Mouse (Mus musculus) hindbrain, embryonic 16.5 days (tissue): ENCODE data around the gene Snx14. TPM values are rescaled to one million over a fixed set of nuclear protein-coding genes. Genes with fewer than 3 reads are reported as not detected.
"Not testable (repeated sequence)": the region's sequence is repeated elsewhere in the genome, so short reads cannot be mapped to it uniquely, and the experiment has no call there.

ENCODE experiments used
- ATAC-seq: fragments of 200-750 bp; cut with Nextera tagmentation; 2 replicates; pipeline ENCODE4 v1.8.0; 2017; ENCODE audit warnings: moderate TSS enrichment, moderate library complexity
- H3K27ac ChIP-seq: fragments of 300-500 bp; sonication (generic); 2 replicates; pipeline ENCODE4 v1.5.1; 2014; ENCODE audit warnings: low read depth, mild to moderate bottlenecking, control low read depth, low read length, moderate library complexity
- H3K27me3 ChIP-seq: fragments of 300-500 bp; sonication (generic); replicated peaks from 2 replicates; pipeline ENCODE4 v1.6.1; 2014; ENCODE audit warnings: low read length; ENCODE audit not compliant: control insufficient read depth, insufficient read depth
- H3K36me3 ChIP-seq: fragments of 300-500 bp; sonication (generic); 2 replicates; pipeline ENCODE4 v1.6.1; 2014; ENCODE audit warnings: mild to moderate bottlenecking, low read length, moderate library complexity, mixed read lengths; ENCODE audit not compliant: control insufficient read depth, insufficient read depth
- H3K4me1 ChIP-seq: fragments of 300-500 bp; sonication (generic); 2 replicates; pipeline ENCODE4 v1.6.1; 2014; ENCODE audit warnings: low read depth, low read length; ENCODE audit not compliant: control insufficient read depth, insufficient read depth
- H3K4me2 ChIP-seq: fragments of 300-500 bp; sonication (generic); 2 replicates; pipeline ENCODE4 v1.6.1; 2014; ENCODE audit warnings: mild to moderate bottlenecking, low read length, control low read depth, moderate library complexity
- H3K4me3 ChIP-seq: fragments of 300-500 bp; sonication (generic); 2 replicates; pipeline ENCODE4 v1.5.1; 2014; ENCODE audit warnings: mild to moderate bottlenecking, low read length, control low read depth, moderate library complexity
- H3K9ac ChIP-seq: fragments of 300-500 bp; sonication (generic); 2 replicates; pipeline ENCODE4 v1.6.1; 2014; ENCODE audit warnings: low read depth, mild to moderate bottlenecking, control low read depth, low read length, moderate library complexity
- H3K9me3 ChIP-seq: fragments of 300-500 bp; sonication (generic); 2 replicates; pipeline ENCODE4 v1.6.1; 2014; ENCODE audit warnings: mild to moderate bottlenecking, low read length, moderate library complexity; ENCODE audit not compliant: control insufficient read depth
- WGBS: fragments of 180-500 bp; shearing (Covaris S2); extraction: QIAGEN DNeasy Blood & Tissue Kit; methylation state at CpG from one replicate; pipeline ENCODE4 v1.1.7; 2014; 5-methylcytosine and 5-hydroxymethylcytosine counted together
- polyA plus RNA-seq: library from polyadenylated mRNA; unstranded; fragments of >200 nt; fragmentation: Nextera tagmentation; extraction: Ambion mirVana; gene quantifications from 2 replicates; pipeline ENCODE4 v1.2.1, GENCODE M21; 2015

The Snx14 gene
- polyA plus RNA-seq, result 39.7 and 41.1 TPM in 2 replicates

GRCm38 (mm10) chr9:88438555-88439237, at the start of gene Snx14:
TSS of gene Snx14 (minus strand) at chr9:88438958.
- peak within 1 kb of the TSS; percentile 83 for H3K4me2 ChIP-seq
- peak; percentile 99 for ATAC-seq
- peak within 1 kb of the TSS; percentile 79 for H3K9ac ChIP-seq
- H3K4me1 ChIP-seq, result peaks cover 16% of the 10 kb centered on the region
- no peaks in the 10 kb centered on the region for H3K27me3 ChIP-seq
- H3K9me3 ChIP-seq, result no peaks in the 10 kb centered on the region
- H3K27ac ChIP-seq, result peak within 1 kb of the TSS; percentile 84
- peak within 1 kb of the TSS; percentile 80 for H3K4me3 ChIP-seq
- no peaks in the 10 kb centered on the region for H3K36me3 ChIP-seq
- under 1% methylated on average over 53 of the region's 62 CpGs for WGBS

GRCm38 (mm10) chr9:88484531-88484930, 45.8 kb upstream of the Snx14 start:
- Histone ChIP-seq H3K9me3 (no peaks in the 10 kb centered on the region), H3K27ac (no peak overlapping the region), H3K27me3 (no peaks in the 10 kb centered on the region), H3K36me3 (no peaks in the 10 kb centered on the region), H3K4me3 (no peak overlapping the region), H3K4me2 (no peak overlapping the region), H3K4me1 (peaks cover 11% of the 10 kb centered on the region), H3K9ac (no peak overlapping the region)
- WGBS, result 61% methylated on average over 6 of the region's 6 CpGs
- no peak for ATAC-seq

- Histone ChIP-seq H3K4me2 (peak overlapping the region; percentile 71), H3K9me3 (no peaks in the 10 kb centered on the region), H3K27ac (peak overlapping the region; percentile 100), H3K4me1 (peaks cover 14% of the 10 kb centered on the region), H3K27me3 (no peaks in the 10 kb centered on the region), H3K36me3 (no peaks in the 10 kb centered on the region), H3K4me3 (peak overlapping the region; percentile 89), H3K9ac (peak overlapping the region; percentile 94)
- ATAC-seq, result no peak
- WGBS, result under 1% methylated on average over 35 of the region's 52 CpGs
Measured at GRCm38 (mm10) chr9:88482829-88483396, 44.2 kb upstream of the Snx14 start.

- under 1% methylated on average over 40 of the region's 68 CpGs for WGBS
- H3K4me1 ChIP-seq, result peaks cover 14% of the 10 kb centered on the region
- peak within 1 kb of the TSS; percentile 100 for H3K27ac ChIP-seq
- H3K9ac ChIP-seq, result peak within 1 kb of the TSS; percentile 98
- peak within 1 kb of the TSS; percentile 71 for H3K4me2 ChIP-seq
- not testable (repeated sequence) for H3K36me3 ChIP-seq, H3K27me3 ChIP-seq, H3K9me3 ChIP-seq
- ATAC-seq, result peak; percentile 95
- peak within 1 kb of the TSS; percentile 89 for H3K4me3 ChIP-seq
Measured at GRCm38 (mm10) chr9:88482230-88482828, 43.6 kb upstream of the Snx14 start, which contains the start of gene Syncrip. TSS of gene Syncrip (minus strand) at chr9:88482574.

- Histone ChIP-seq H3K36me3 (no peaks in the 10 kb centered on the region), H3K4me2 (peak overlapping the region; percentile 65; the same call in 1 of the 2 replicates), H3K27ac (peak overlapping the region; percentile 100), H3K27me3 (no peaks in the 10 kb centered on the region), H3K4me1 (peaks cover 14% of the 10 kb centered on the region), H3K9ac (peak overlapping the region; percentile 98), H3K4me3 (peak overlapping the region; percentile 89), H3K9me3 (no peaks in the 10 kb centered on the region)
- WGBS, result under 1% methylated on average over 23 of the region's 43 CpGs
- ATAC-seq, result peak; percentile 15
Measured at GRCm38 (mm10) chr9:88481791-88482160, 43.0 kb upstream of the Snx14 start.

GRCm38 (mm10) chr9:88481061-88481790, 42.5 kb upstream of the Snx14 start:
- Histone ChIP-seq H3K4me1 (peaks cover 14% of the 10 kb centered on the region), H3K4me3 (peak overlapping the region; percentile 89), H3K27ac (peak overlapping the region; percentile 100), H3K4me2 (peak overlapping the region; percentile 65), H3K9me3 (no peaks in the 10 kb centered on the region), H3K36me3 (peaks cover under 1% of the 10 kb centered on the region), H3K9ac (peak overlapping the region; percentile 98), H3K27me3 (no peaks in the 10 kb centered on the region)
- ATAC-seq, result peak; percentile 4
- WGBS, result under 1% methylated on average over 58 of the region's 78 CpGs

- Histone ChIP-seq H3K4me1 (peaks cover 14% of the 10 kb centered on the region), H3K27ac (no peak overlapping the region), H3K9me3 (no peaks in the 10 kb centered on the region), H3K36me3 (peaks cover 3% of the 10 kb centered on the region), H3K9ac (peak overlapping the region; percentile 15), H3K4me2 (peak overlapping the region; percentile 65), H3K27me3 (no peaks in the 10 kb centered on the region), H3K4me3 (peak overlapping the region; percentile 89)
- ATAC-seq, result no peak
- 5% methylated on average over 1 of the region's 1 CpGs for WGBS
Measured at GRCm38 (mm10) chr9:88480120-88480519, 41.4 kb upstream of the Snx14 start.

- H3K36me3 ChIP-seq, result peaks cover 23% of the 10 kb centered on the region
- no peak for ATAC-seq
- WGBS, result 18% methylated on average over 1 of the region's 1 CpGs
- no peak overlapping the region for H3K4me2 ChIP-seq
- H3K27me3 ChIP-seq, result no peaks in the 10 kb centered on the region
- no peaks in the 10 kb centered on the region for H3K9me3 ChIP-seq
- H3K4me1 ChIP-seq, result peaks cover 11% of the 10 kb centered on the region
- H3K27ac ChIP-seq, result no peak overlapping the region
- no peak overlapping the region for H3K9ac ChIP-seq
- no peak overlapping the region for H3K4me3 ChIP-seq
Measured at GRCm38 (mm10) chr9:88476138-88476537, 37.4 kb upstream of the Snx14 start.

GRCm38 (mm10) chr9:88461017-88461416, 22.3 kb upstream of the Snx14 start:
- H3K4me3 ChIP-seq, ATAC-seq, H3K9ac ChIP-seq, H3K4me1 ChIP-seq, H3K27ac ChIP-seq, H3K4me2 ChIP-seq, H3K27me3 ChIP-seq, H3K9me3 ChIP-seq: not testable (repeated sequence)
- H3K36me3 ChIP-seq, result peaks cover 17% of the 10 kb centered on the region
- WGBS, result 90% methylated on average over 4 of the region's 4 CpGs
